Mouse (Mus musculus): ENCODE measurements around the gene Rai14. TPM values are rescaled to one million over a fixed set of nuclear protein-coding genes. Genes with fewer than 3 reads are reported as not detected.

Rai14 gene
- polyA plus RNA-seq, 1 experiment from 2014 or later = 9.2 TPM

- Histone ChIP-seq H3K27ac (no peak overlapping the region), H3K9me3 (replicated peaks) (no peaks in the 10 kb centered on the region), H3K4me3 (no peak overlapping the region), H3K27me3 (replicated peaks) (no peaks in the 10 kb centered on the region), H3K9ac (no peak overlapping the region), H3K36me3 (no peaks in the 10 kb centered on the region), H3K4me1 (peaks cover 14% of the 10 kb centered on the region; the same call in 1 of the 2 replicates), H3K4me2 (no peak overlapping the region)
- ATAC-seq = no peak
- WGBS (ENCODE audit: insufficient replicate concordance) = 55% methylated on average over 5 of the region's 5 CpGs
Measured at GRCm38 (mm10) chr15:10663793-10664528, 50.5 kb downstream of the Rai14 start.

GRCm38 (mm10) chr15:10661961-10662606 lies 52.3 kb downstream of the Rai14 start:
- WGBS (ENCODE audit: insufficient replicate concordance) = 26% methylated on average over 3 of the region's 3 CpGs
- peaks cover 14% of the 10 kb centered on the region; the same call in 1 of the 2 replicates for H3K4me1 ChIP-seq
- H3K27ac ChIP-seq = no peak overlapping the region
- no peak overlapping the region for H3K4me3 ChIP-seq
- H3K9me3 ChIP-seq (replicated peaks) = no peaks in the 10 kb centered on the region
- H3K4me2 ChIP-seq = no peak overlapping the region
- H3K27me3 ChIP-seq (replicated peaks) = no peaks in the 10 kb centered on the region
- ATAC-seq = no peak
- no peaks in the 10 kb centered on the region for H3K36me3 ChIP-seq
- H3K9ac ChIP-seq = no peak overlapping the region

DNA sequence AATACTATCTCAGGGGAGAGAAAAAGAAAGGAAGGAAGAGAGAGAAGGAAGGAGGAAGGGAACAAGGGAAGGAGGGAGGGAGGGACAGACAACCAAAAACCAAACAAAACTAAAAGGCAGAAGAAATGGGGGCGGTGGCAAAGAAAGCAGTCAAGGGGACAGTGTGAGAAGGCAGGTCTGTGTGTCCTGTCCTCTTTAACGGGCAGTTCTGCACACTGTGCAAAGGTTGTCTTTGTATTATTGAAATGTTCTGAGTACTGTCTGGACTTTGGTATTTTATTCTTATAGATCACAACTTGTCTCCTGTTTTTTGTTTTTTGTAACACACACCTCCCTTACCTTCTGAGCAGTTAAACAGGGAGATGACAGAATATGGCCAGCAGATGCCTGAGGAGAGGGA lies 55.6 kb downstream of the Rai14 start:
- no peak overlapping the region for H3K4me3 ChIP-seq
- no peaks in the 10 kb centered on the region for H3K9me3 ChIP-seq (replicated peaks)
- no peaks in the 10 kb centered on the region for H3K36me3 ChIP-seq
- peaks cover 8% of the 10 kb centered on the region; the same call in 1 of the 2 replicates for H3K4me1 ChIP-seq
- no peak overlapping the region for H3K27ac ChIP-seq
- no peaks in the 10 kb centered on the region for H3K27me3 ChIP-seq (replicated peaks)
- H3K9ac ChIP-seq = no peak overlapping the region
- H3K4me2 ChIP-seq = no peak overlapping the region
- 67% methylated on average over 2 of the region's 2 CpGs for WGBS (ENCODE audit: insufficient replicate concordance)
- no peak for ATAC-seq

GRCm38 (mm10) chr15:10656146-10656545 lies 58.3 kb downstream of the Rai14 start:
- Histone ChIP-seq H3K27ac (no peak overlapping the region), H3K27me3 (replicated peaks) (no peaks in the 10 kb centered on the region), H3K4me3 (no peak overlapping the region), H3K36me3 (no peaks in the 10 kb centered on the region), H3K9me3 (replicated peaks) (no peaks in the 10 kb centered on the region), H3K4me1 (no peaks in the 10 kb centered on the region), H3K9ac (no peak overlapping the region), H3K4me2 (no peak overlapping the region)
- ATAC-seq = no peak
- 81% methylated on average over 5 of the region's 5 CpGs for WGBS (ENCODE audit: insufficient replicate concordance)

DNA sequence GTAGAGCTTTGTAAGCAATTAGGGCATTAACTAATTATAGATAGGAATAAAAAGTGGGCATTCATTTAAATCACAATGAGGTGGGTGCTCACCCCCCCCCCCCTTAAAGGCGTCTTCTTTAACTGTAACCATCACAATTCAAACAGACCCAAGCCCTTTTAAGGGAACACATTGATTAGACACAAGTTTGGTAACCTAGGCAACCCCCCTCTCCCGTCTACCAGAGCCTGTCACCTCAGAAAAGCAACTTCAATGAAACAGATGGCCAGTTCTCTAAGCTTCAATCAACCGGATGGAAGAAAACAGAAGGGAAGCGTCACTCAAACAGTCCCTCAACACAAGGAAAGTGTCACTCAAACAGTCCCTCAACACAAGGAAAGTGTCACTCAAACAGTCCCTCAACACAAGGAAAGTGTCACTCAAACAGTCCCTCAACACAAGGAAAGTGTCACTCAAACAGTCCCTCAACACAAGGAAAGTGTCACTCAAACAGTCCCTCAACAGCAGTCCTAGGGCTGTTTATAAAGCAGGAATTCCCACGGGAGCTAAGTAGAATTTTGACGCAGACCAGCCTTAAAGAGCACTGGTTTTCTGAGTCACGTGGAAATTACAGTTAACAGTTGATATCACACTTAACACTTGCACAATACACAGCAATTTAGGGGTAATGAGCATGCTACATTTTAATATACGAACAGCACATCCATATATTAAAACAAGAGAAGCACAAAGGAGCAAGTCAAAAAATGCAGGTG lies 59.1 kb downstream of the Rai14 start:
- H3K9ac ChIP-seq = no peak overlapping the region
- no peak overlapping the region for H3K4me2 ChIP-seq
- no peaks in the 10 kb centered on the region for H3K36me3 ChIP-seq
- no peak for ATAC-seq
- 52% methylated on average over 8 of the region's 8 CpGs for WGBS (ENCODE audit: insufficient replicate concordance)
- no peaks in the 10 kb centered on the region for H3K27me3 ChIP-seq (replicated peaks)
- no peaks in the 10 kb centered on the region for H3K9me3 ChIP-seq (replicated peaks)
- no peak overlapping the region for H3K27ac ChIP-seq
- H3K4me1 ChIP-seq = no peaks in the 10 kb centered on the region
- no peak overlapping the region for H3K4me3 ChIP-seq

GRCm38 (mm10) chr15:10654696-10655095 lies 59.7 kb downstream of the Rai14 start:
- no peak overlapping the region for H3K4me3 ChIP-seq
- WGBS (ENCODE audit: insufficient replicate concordance) = 62% methylated on average over 1 of the region's 1 CpGs
- ATAC-seq = no peak

DNA sequence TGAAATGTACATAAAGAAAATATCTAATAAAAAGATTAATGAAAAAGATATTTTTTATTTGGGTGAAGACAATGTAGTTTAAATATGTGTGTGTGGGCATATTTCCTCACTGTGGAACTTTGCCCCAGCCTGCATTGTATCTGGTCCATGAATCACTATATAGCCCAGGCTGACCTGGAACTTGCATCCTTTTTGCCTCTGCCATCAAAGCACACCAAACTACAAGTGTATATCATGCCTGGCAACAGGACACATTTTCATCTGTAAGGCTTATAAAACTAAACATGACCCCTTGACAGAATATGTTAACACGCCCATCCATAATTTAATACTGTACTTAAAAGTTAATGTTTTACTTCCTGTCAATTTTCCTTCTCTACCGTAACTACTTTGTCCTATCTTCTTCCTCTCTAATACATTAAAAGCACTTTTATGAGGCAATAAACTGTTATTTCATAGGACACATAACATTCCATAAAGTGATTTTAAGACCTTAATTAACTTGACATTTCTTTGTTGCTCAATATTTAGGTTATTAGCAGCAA lies 61.4 kb downstream of the Rai14 start:
- Histone ChIP-seq H3K4me2 (no peak overlapping the region), H3K27ac (no peak overlapping the region), H3K4me3 (no peak overlapping the region), H3K9me3 (replicated peaks) (no peaks in the 10 kb centered on the region), H3K36me3 (no peaks in the 10 kb centered on the region), H3K27me3 (replicated peaks) (no peaks in the 10 kb centered on the region), H3K4me1 (peaks cover 3% of the 10 kb centered on the region; the same call in 1 of the 2 replicates), H3K9ac (no peak overlapping the region)
- WGBS (ENCODE audit: insufficient replicate concordance) = 76% methylated on average over 2 of the region's 2 CpGs
- ATAC-seq = no peak

More at GRCm38 (mm10) chr15:10654696-10655095, 59.7 kb downstream of the Rai14 start:
- H3K9me3 ChIP-seq (replicated peaks) = no peaks in the 10 kb centered on the region
- H3K36me3 ChIP-seq = no peaks in the 10 kb centered on the region
- H3K9ac ChIP-seq = no peak overlapping the region
- H3K27ac ChIP-seq = no peak overlapping the region
- no peak overlapping the region for H3K4me2 ChIP-seq
- H3K27me3 ChIP-seq (replicated peaks) = no peaks in the 10 kb centered on the region
- no peaks in the 10 kb centered on the region for H3K4me1 ChIP-seq

GRCm38 (mm10) chr15:10648372-10649109 lies 65.9 kb downstream of the Rai14 start:
- ATAC-seq = no peak
- Histone ChIP-seq H3K4me2 (no peak overlapping the region), H3K27ac (no peak overlapping the region), H3K9ac (no peak overlapping the region), H3K9me3 (replicated peaks) (no peaks in the 10 kb centered on the region), H3K27me3 (replicated peaks) (no peaks in the 10 kb centered on the region), H3K4me1 (peaks cover 9% of the 10 kb centered on the region; the same call in 1 of the 2 replicates), H3K4me3 (no peak overlapping the region), H3K36me3 (no peaks in the 10 kb centered on the region)
- WGBS (ENCODE audit: insufficient replicate concordance) = 33% methylated on average over 6 of the region's 6 CpGs

DNA sequence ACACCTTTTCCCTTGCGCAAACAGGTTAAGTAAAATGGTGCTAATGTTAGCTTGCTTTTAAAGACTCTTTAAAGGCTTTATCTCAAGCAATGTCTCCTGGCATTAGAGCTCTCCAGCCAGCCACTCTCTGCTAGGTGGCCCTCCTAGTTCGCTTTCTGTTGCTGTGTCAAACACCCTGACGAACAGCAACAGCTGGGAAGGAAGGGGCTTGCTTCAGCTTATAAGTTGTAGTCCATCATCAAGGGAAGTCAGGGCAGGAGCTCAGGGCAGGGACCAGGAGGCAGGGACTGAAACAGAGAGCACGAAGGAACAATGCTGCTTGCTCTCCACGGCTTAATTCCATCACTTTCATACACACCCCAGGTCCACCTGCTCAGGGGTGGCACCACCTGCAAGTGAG lies 68.1 kb downstream of the Rai14 start:
- WGBS (ENCODE audit: insufficient replicate concordance) = 70% methylated on average over 5 of the region's 5 CpGs
- Histone ChIP-seq H3K9me3 (replicated peaks) (no peaks in the 10 kb centered on the region), H3K27me3 (replicated peaks) (no peaks in the 10 kb centered on the region), H3K9ac (no peak overlapping the region), H3K36me3 (no peaks in the 10 kb centered on the region), H3K27ac (no peak overlapping the region), H3K4me3 (no peak overlapping the region), H3K4me1 (peaks cover 9% of the 10 kb centered on the region; the same call in 1 of the 2 replicates), H3K4me2 (no peak overlapping the region)
- no peak for ATAC-seq

DNA sequence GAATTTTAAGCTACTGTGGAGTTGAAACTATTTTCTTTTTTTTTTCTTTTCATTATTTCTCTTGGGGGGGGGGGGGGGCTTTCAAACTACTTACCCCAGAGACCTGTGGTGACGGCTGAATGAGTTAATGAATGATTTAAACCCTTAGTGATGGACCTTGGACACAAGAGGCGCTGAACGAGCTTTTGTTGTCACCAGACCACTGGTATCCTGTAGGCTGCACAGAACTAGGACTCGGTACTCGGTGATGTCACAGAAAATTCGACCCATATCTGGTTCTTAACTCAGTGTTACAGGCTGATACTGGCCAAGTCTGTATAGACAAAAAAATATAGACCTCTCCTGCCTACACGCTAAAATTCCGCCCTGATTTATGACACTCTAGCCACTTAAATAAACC lies 69.3 kb downstream of the Rai14 start:
- peaks cover 9% of the 10 kb centered on the region; the same call in 1 of the 2 replicates for H3K4me1 ChIP-seq
- 66% methylated on average over 8 of the region's 8 CpGs for WGBS (ENCODE audit: insufficient replicate concordance)
- H3K4me2 ChIP-seq = no peak overlapping the region
- no peak overlapping the region for H3K4me3 ChIP-seq
- no peaks in the 10 kb centered on the region for H3K9me3 ChIP-seq (replicated peaks)
- no peak for ATAC-seq
- H3K36me3 ChIP-seq = no peaks in the 10 kb centered on the region
- H3K27me3 ChIP-seq (replicated peaks) = no peaks in the 10 kb centered on the region
- no peak overlapping the region for H3K9ac ChIP-seq
- H3K27ac ChIP-seq = no peak overlapping the region

DNA sequence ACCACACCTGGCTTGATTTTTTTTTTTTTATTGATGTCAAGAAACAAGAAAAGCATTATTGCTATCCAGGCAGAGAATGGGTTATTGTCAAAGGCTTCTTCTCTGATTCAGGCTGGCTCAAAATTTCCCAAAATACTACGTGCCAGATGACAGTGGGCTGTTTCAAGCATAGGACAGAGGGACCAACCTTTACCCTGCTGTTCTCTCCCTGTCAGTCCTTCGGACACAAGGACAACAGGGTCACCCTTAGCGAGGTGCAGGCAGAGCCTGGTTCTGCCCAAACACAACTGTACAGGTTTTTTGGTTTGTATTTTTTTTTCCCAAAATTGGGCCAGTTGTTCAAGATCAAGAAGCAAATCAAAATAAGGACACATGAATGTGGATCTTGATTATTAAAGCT lies 70.6 kb downstream of the Rai14 start:
- 67% methylated on average over 3 of the region's 3 CpGs for WGBS (ENCODE audit: insufficient replicate concordance)
- H3K36me3 ChIP-seq = no peaks in the 10 kb centered on the region
- no peak for ATAC-seq

More for the DNA sequence above, 70.6 kb downstream of the Rai14 start:
- Histone ChIP-seq H3K9me3 (replicated peaks) (no peaks in the 10 kb centered on the region), H3K27ac (no peak overlapping the region), H3K4me2 (no peak overlapping the region), H3K4me3 (no peak overlapping the region), H3K27me3 (replicated peaks) (no peaks in the 10 kb centered on the region), H3K4me1 (peaks cover 9% of the 10 kb centered on the region; the same call in 1 of the 2 replicates), H3K9ac (no peak overlapping the region)

All from liver, embryonic 12.5 days (tissue).